Mouse (Mus musculus): ENCODE results near the gene Ehf.

The Ehf gene

DNA sequence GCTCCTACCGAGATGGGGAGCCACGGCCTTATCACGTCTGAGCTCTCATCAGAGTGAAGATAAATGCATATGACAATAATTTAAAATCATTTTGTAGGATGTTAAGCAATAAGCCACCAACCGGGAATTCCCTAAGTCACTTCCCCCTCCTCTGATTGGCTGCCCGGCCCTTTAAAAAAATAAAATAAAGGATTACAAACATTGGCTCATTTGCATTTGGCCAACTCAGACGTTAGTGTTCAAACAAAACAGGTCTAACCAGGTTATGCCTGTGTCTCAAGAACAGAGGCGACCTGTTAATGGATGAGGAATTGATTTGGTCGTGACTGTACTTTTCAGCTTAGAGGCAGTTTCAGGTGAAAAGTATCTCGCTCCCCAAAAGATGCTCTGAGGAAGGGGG lies at the start of gene Ehf:
Gene Ehf, minus strand, starts transcription at position 147 of the 400 bp plus-strand sequence.
- DNase-seq (ENCODE audit: inconsistent age in 2 of 2, low spot score in 1 of 2) = no peak

DNA sequence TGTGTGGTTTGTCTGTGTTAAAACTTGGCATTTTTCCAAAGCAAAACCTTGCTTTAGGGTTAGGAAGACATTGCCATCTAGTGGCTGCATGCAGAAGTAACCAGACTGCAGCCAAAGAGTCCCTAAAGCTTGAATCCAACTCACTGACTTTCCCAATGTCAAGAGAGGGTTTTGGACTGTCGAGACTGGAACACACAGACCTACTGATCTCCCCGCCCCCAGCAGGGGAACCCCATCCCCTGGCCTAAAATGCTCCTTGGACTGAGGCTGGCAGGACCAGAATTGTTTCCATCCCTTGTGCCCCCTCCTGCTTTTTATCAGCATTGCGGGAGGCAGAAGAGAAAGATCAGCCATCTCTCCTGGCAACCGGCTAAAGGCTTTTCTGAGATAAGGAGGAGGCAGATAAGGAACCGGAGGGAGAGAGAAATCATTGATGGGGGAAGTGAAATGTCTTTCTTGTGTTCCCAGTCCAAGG lies 44.4 kb upstream of the Ehf start:
- peak; percentile 40 to 87 for DNase-seq (ENCODE audit: inconsistent age in 2 of 2, low spot score in 1 of 2)

DNA sequence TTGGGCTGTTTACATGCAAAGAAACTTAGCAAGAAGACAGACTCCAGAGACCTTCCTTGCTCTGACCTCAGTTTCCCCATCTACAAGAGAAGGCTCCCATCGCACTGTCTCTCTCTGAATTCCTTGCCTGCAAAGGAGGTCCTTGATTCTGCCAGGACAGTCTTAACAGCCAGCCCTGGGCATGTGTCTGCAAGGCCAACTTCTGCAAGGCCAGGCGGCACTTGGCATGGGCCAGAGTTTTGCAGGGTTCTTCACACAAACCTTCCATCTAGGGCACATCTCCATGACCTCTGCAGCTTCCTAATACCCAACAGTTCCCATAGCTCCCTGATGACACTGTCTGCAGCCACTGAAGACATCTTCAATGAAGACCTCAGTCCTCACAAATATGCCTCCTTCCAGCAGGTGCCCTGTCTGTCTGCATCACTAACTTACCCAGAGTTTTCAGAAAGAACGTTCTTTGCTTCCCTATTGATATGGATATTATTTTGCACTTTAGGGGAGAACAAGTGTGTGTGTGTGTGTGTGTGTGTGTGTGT lies 43.7 kb upstream of the Ehf start:
- peak; percentile 54 to 87 for DNase-seq (ENCODE audit: inconsistent age in 2 of 2, low spot score in 1 of 2)

DNA sequence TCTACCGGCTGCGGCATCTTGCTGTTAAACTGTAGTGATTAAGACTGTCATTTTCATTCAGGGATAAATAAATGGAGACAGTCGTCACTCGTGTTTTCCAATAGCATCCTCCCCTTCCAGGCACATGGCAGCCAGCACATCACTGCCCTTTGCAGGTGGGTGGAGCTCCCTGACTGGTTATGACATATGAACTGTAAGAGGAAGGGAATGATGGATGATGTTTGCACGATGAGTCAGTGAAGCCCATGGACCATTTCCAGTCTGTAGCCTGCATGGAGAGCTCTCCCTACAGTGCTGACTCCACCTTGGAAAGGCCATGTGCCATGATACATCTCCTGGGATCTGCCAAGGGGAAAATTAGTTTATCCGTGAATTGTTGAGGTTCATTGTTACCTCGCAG lies 40.5 kb upstream of the Ehf start:
- peak; percentile 80 to 92 for DNase-seq (ENCODE audit: inconsistent age in 2 of 2, low spot score in 1 of 2)

DNA sequence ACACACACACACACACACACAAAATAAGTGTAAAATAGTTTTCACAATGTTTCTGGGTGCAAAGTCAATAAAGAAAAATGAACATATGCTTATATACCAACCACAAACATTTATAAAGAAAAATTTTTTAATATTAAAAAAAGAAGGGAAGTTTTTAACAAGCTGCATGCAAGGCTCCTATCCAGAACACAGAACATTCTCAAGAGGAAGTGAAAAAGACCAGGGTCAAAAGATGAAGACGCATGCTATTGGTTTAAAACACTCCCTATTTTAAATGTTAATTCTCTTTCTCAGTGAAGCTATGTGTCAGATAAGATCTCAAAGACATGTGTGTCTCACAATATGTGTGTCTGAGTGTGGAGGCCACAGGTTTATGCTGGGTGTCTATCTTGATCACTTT lies 39.0 kb upstream of the Ehf start:
- no peak for DNase-seq (ENCODE audit: inconsistent age in 2 of 2, low spot score in 1 of 2)

DNA sequence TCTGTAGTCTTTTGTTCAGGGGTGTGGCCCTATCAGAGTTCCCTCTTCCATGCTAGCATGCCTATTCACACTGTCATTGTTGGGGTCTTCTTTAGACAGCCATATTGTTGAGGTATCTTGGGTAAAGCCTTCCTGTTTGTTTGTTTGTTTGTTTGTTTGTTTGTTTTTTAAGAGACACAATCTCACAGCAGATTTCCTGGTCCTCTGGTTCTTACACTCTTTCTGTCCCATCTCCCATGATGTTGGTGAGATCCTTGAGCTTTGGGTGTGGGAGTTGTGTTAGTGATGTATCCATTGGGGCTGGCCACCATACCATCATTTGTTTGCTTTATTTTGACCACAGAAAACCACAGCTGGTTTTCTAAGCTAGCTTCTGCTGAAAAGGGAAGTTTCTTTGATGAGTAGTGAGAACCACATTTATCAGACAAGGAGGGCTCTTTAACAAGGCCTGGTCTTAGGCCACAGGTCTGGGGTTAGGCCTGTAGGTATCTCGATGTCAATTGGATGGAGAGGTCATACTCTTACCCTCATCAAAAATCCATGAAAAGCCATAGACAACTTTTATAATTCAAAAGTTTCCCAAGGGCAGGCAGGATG lies 38.4 kb upstream of the Ehf start:
- DNase-seq (ENCODE audit: inconsistent age in 2 of 2, low spot score in 1 of 2) = no peak

DNA sequence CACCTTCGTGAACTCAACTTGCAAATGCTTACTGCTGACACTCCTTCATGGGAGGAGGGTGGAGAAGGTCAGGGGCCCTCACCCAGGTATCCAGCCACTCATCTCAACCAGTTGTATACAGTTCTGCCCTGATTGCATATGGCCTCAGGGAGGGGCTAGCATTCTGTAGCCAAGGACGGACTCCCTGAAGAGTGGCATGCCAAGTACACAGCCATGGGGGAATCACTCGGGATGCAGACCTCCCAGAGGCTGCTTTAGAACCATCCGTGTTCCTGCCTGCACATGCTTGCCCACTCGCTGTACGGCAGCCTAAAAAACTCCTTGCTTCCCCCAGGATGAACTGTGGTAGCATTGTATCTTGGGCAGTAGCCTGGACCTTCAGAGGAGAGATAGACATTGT lies 35.6 kb upstream of the Ehf start:
- DNase-seq (ENCODE audit: inconsistent age in 2 of 2, low spot score in 1 of 2) = no peak

DNA sequence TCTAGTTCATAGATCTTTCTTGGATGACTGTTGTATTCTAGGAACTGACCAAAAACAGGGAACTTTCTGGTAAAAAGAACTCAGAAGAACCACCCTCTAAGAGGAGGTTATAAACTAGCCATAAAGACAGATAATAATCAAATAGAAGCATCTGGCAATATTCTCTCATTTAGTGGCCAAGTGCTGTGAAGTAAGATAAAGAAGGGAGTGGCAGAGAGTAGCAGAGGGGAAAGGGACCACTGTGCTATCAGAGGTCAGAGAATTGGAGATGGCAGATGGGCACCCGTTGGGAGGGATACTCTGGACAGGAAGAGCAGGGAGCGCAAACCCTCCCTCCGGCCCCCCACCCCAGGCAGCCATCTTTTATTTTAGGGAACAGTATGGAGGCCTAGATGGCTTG lies 34.3 kb upstream of the Ehf start:
- no peak for DNase-seq (ENCODE audit: inconsistent age in 2 of 2, low spot score in 1 of 2)

DNA sequence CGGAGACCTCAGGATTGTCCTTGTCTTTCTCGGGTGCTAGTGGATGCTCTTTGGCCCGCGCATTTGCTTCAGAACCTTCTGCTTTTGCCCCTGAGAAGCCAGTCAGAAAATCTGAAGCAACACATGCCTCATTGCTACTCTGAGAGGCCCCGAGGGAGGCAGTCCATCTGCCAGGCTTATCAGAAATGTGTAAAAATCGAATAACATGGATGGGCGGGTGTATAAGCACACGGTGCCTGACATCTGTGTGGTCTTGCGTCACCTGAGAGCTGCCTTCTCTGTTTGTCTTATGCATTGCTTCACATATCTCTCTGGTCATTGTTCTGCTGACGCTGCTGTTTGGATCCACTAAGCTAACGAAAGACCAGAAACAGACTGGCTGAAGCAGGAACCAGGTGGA lies 33.5 kb upstream of the Ehf start:
- no peak for DNase-seq (ENCODE audit: inconsistent age in 2 of 2, low spot score in 1 of 2)

DNA sequence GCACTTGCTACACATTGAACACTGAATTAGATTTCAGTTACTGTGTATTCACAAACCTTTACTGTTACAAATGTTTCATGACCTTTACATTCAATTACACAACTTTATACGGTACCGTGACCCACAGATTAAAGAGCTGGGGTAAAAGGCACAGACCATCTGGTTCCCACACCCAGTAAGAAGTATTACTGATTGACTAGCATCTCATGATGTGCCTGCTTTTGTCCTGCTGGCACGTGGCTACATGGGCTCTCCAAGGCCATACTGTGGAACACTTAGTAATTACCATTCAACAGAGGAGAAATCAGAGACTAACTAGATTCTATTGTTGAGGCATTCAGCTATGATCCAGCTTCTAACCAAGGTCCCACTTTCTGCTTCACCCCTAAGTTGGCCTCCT lies 32.9 kb upstream of the Ehf start:
- no peak for DNase-seq (ENCODE audit: inconsistent age in 2 of 2, low spot score in 1 of 2)

DNA sequence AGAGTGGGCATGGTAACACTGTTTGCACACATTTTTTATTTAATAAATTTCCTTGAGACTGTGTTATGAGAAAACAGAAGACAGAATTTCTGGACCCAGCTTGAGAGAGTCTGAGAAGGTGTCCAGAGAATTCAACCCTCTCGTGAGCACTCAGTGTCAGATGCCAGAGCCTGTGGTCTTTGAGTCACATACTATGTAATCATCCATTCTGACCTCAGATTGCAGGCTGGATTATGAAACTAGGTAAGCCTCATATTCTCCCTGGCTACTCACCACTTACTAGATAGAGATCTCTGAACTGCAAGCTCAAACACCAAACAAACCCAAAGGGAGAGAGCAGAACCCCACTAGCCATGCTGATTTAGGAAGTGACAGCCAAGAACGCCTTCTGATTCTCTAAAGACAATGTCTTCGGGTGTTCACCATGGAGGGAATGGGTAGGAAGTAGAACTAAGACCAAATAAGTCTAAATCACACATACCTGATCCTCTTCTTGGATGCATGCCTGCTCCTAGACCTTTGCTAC lies 28.7 kb upstream of the Ehf start:
- peak in 1 of 2 experiments; percentile 54 for DNase-seq (ENCODE audit: inconsistent age in 2 of 2, low spot score in 1 of 2)

DNA sequence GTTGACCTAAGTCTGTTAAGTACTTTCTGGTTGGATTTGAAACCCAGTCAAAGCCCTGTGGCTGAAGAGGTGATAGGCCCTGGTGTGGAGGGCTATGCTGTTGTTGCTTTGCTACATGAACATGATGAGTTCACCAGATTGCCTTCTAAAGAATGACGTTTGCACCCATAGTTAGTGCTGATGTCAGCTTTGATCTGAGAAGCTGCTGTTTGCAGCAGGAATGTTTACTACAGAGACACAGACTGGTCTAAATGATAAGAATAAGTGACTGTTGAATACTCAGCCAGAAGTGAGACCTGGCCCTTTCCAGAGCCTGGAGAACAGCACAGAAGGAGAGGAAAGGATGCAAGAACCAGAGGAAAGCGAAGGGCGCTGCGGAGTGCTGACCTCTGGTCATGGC lies 25.7 kb upstream of the Ehf start:
- DNase-seq (ENCODE audit: inconsistent age in 2 of 2, low spot score in 1 of 2) = no peak

DNA sequence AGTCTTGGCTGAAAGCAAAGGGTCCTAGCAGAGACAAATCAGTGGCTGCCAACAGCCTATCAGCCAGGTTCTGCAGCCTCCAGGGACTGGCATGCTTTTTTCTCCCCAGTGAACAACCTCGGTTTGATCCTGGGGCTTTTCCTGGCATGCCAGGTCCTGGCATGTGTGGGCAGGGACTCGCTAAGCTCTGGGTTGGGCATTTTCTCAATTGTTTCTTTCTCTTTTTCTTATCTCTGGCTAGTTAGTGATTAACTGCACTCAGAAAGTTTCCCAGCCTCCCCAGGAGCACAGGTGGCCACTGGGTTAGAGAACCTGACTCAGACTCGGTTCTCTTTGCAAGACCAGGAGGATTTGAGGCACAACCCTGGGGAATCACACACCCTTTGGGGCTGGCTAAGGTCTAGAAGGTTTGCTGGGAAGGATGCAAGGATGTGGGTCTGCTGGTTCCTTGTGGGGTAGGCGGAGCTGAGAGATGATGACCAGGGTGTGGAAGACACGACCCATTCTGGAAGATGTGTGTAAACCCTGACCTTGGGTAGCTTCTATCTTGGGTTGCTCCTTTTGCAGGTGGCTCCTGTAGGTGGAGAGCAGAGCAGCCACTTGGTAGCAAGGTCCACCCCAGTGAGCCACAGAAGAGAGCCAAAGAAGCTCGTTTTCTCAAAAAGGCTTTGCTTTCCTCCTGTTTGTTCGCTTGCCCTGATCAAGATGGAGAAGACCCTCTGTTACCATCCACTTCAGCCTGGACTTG lies 22.4 kb upstream of the Ehf start:
- DNase-seq (ENCODE audit: inconsistent age in 2 of 2, low spot score in 1 of 2) = no peak

DNA sequence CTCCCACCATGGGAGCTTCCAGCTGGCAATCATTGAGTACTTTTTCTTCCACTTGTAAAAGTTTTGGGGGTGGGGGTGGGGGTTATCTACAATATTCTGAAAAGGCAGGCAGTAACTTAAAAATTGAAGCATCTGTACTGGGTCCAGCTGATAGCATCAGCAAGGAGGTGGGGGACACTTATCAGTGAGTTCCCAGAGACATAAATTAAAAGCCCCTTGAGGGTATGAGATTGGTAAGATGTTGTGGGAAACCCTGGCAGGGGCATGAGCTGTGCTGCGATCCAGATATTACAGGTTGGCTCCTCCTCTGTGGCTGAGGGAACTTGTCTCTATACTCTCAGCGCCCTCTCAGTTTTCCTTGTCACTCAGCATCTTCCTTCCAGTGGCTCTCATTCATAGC lies 21.2 kb upstream of the Ehf start:
- no peak for DNase-seq (ENCODE audit: inconsistent age in 2 of 2, low spot score in 1 of 2)

DNA sequence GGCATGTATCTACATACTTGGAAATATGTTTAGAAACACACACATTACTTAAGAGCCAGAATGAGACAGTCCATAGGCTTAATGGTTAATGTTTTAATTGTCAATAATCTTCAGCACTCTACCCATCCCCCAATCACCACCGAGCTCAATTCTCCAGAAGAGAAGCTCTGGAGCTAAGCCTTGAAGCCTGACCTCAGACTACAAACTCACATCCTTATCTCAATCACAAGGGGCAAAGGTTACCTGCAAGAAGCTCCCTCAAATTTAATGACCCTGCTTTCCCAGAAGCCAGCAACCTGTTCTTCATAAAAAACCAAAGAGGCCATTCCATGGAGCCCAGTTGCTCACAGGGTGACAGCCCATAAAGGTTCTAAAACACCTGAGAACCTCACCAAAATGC lies 19.1 kb upstream of the Ehf start:
- DNase-seq (ENCODE audit: inconsistent age in 2 of 2, low spot score in 1 of 2) = no peak

DNA sequence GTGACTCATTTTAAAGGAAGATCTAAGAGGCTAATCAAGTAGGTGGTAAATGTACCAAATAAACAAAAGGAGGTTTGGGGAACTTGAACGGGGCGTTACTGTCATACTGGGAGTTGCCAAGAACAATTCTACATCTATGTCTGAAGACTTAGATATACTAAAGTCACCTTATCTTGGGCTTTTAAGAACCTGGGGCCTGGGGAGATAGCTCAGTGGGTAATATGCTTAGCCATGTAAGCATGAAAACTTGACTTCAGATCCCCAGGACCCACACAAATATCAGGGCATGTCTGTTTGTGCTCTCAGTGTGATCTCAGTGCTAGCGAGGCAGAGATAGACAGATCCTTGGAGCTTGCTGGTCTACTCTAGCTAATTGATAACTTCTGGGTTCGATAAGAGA lies 18.6 kb upstream of the Ehf start:
- no peak for DNase-seq (ENCODE audit: inconsistent age in 2 of 2, low spot score in 1 of 2)

DNA sequence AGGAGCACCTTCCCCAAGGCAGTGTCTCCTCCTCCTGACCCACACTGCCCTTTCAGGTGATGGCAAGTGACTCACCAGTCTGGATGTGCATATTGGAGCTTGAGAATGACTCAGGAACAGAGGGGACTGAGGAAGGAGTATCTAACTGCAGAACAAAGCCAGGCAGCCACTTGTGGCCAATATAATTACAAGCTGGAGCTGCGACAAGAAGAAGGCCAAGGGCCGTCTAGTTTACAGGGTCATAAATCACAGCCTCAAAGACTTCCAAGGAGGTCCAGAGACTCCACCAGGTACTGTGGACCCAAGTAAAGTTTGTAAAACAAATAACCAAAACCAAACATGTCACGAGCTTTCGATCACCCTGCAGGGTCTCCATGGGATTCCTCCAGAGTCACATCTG lies 10.9 kb upstream of the Ehf start:
- DNase-seq (ENCODE audit: inconsistent age in 2 of 2, low spot score in 1 of 2) = no peak

DNA sequence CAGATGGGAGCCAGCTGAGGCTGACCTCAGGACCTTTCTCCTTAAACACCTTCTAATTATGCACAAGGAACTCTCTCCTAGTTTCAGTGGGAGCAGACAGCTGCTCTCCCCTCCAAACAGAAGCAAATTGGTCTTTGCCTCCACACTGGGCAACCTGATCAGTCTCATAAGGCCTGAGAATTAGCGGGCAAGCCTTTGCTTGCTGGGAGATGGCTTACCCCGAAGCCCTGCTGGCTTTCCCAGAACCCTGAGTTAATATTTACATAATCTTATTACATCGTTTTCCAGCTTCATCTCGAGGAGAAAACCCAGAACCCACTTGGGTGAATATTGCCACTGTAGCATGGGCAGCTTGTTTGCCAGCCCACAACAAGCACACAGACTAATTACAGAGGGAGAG lies 9.6 kb upstream of the Ehf start:
- no peak for DNase-seq (ENCODE audit: inconsistent age in 2 of 2, low spot score in 1 of 2)

DNA sequence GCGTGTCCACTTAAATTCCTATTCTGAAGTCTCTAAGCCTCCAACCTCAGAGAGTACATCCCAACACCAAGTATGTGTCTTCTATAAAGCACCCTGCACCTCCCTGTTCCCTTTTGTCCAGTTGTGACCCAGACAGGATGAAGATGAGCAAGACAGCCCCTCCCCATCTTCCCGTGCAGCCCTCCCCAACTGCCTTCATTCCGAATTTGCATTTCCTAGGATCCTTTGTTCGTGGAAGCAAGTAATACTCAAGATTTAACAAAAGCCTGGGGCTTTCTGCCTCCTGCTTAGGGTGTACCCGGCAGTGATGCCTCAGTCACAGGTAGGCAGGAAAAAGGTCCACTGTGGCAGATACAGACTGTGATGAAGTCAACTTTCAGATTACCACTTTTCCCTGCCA lies 7.6 kb upstream of the Ehf start:
- DNase-seq (ENCODE audit: inconsistent age in 2 of 2, low spot score in 1 of 2) = no peak

DNA sequence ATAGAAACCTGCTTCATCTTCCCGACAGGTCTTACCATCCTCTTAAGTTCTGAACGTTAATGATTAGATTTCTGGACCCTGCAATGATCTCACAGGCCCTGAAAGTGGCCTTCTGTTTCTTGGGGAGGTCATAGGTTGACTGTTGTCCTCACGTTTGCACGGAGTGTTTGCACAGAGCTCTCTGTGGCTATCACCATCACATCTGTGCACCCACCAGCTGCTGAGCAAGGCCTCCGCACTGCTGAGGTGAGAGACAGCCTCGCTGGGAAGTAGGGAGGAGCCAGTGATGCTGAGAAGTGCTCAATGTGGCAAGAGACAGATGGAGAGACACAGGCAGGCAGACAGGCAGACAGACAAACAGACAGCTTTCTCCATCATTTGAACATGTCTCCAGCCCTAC lies 3.6 kb upstream of the Ehf start:
- no peak for DNase-seq (ENCODE audit: inconsistent age in 2 of 2, low spot score in 1 of 2)

DNA sequence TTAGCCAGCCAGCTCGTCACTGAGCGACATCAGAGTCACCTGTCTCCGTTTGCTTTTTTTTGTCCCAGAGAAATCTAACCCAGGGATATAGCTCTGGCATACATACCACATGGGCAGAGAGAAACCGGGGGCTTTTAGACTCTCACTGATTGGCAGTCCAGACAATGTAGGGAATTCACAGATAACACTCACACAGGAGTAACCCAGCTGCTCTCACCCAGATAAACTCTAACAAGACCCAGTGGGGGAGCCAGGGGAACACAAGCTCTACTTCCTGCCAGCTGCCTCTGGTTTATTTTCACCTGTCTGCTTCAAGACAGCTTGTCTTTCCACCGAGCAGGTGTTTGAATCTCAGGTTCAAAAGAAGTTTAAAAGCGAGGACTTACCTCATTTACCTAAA lies 409 bp downstream of the Ehf start:
- no peak for DNase-seq (ENCODE audit: inconsistent age in 2 of 2, low spot score in 1 of 2)

DNA sequence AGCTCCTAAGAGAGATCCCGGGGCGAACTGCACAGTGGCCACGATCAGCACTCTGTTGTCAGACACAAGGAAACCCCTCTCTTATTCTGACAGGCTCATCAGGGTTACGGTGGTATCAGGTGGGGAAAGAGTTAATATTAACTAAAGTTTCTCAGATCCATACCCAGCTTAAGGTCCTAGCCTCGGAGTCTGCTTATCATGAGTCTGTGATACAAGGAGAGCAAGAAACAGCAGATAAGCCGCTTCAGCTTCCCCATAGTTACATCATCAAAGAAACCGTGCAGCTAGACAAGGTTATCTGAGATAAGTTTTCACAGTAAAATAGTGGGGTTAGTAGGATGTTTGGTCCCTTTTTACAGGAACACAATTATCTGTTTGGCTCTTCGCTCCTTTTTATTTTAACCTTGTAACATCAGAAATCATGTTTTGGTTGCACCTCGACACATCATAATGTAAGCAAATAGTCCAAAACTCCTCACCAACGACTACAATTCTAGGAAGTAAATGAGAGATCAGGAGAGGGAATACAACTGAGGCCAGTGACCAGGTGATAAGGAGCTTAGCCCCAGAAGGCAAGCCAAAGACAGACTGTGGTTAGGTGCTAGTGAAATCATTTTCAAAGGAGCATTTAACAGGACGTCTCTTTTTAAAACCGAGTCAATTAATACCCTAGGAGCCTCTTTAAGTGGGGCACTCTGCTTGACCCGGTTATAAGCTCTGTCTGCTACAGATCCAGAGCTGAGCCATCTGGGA lies 4.2 kb downstream of the Ehf start:
- DNase-seq (ENCODE audit: inconsistent age in 2 of 2, low spot score in 1 of 2) = peak in 1 of 2 experiments; percentile 70
